Mouse (Mus musculus) lung, postnatal 0 days (tissue): ENCODE results near the gene Psrc1. TPM values are rescaled to one million over a fixed set of nuclear protein-coding genes. Genes with fewer than 3 reads are reported as not detected.

Experiments used
- ATAC-seq: fragments of 200-750 bp; cut with Nextera tagmentation; 2 replicates; pipeline ENCODE4 v1.8.0; 2017; ENCODE audit warnings: moderate library complexity
- DNase-seq: peaks from one replicate; pipeline ENCODE4 v3.0.0-alpha.2; 2016; ENCODE audit warnings: low spot score
- H3K27ac ChIP-seq: fragments of 300-500 bp; sonication (generic); 2 replicates; pipeline ENCODE4 v1.5.1; 2014; ENCODE audit warnings: antibody characterized with exemption, mild to moderate bottlenecking, low read length, mixed read lengths
- H3K27me3 ChIP-seq: fragments of 300-500 bp; sonication (generic); replicated peaks from 2 replicates; pipeline ENCODE4 v1.6.1; 2014; ENCODE audit warnings: low read length, mixed read lengths; ENCODE audit not compliant: insufficient read depth
- H3K36me3 ChIP-seq: fragments of 300-500 bp; sonication (generic); 2 replicates; pipeline ENCODE4 v1.6.1; 2014; ENCODE audit warnings: low read length, mixed read lengths; ENCODE audit not compliant: insufficient read depth
- H3K4me1 ChIP-seq: fragments of 300-500 bp; sonication (generic); 2 replicates; pipeline ENCODE4 v1.6.1; 2014; ENCODE audit warnings: antibody characterized with exemption, low read depth, low read length, mixed read lengths; ENCODE audit not compliant: insufficient read depth
- H3K4me2 ChIP-seq: fragments of 300-500 bp; sonication (generic); replicated peaks from 2 replicates; pipeline ENCODE4 v1.6.1; 2014; ENCODE audit warnings: low read depth, mild to moderate bottlenecking, low read length, moderate library complexity, mixed read lengths
- H3K4me3 ChIP-seq: fragments of 300-500 bp; sonication (generic); 2 replicates; pipeline ENCODE4 v1.5.1; 2014; ENCODE audit warnings: low read depth, low read length
- H3K9ac ChIP-seq: fragments of 300-500 bp; sonication (generic); replicated peaks from 2 replicates; pipeline ENCODE4 v1.6.1; 2014; ENCODE audit warnings: low read depth, mild to moderate bottlenecking
- H3K9me3 ChIP-seq: fragments of 300-500 bp; sonication (generic); 2 replicates; pipeline ENCODE4 v1.6.1; 2016; ENCODE audit warnings: low read length, mixed read lengths
- CTCF ChIP-seq: IDR thresholded peaks from 2 replicates; pipeline ENCODE4 v1.5.1; 2016; ENCODE audit warnings: antibody characterized with exemption, mild to moderate bottlenecking
- EP300 ChIP-seq: IDR thresholded peaks from 2 replicates; pipeline ENCODE4 v1.6.1; 2016; ENCODE audit warnings: antibody characterized with exemption, mild to moderate bottlenecking, control low read depth
- WGBS: fragments of 180-500 bp; shearing (Covaris S2); extraction: QIAGEN DNeasy Blood & Tissue Kit; methylation state at CpG from one replicate; pipeline ENCODE4 v1.1.7; 2014; 5-methylcytosine and 5-hydroxymethylcytosine counted together
- polyA plus RNA-seq: library from polyadenylated mRNA; unstranded; fragments of >200 nt; fragmentation: Nextera tagmentation; extraction: Ambion mirVana; gene quantifications from 2 replicates; pipeline ENCODE4 v1.2.1, GENCODE M21; 2015

Gene Psrc1
- polyA plus RNA-seq, 1 experiment from 2014 or later = 2.3 TPM

- ATAC-seq (no peak), DNase-seq (no peak)
- Histone ChIP-seq H3K36me3 (no peaks in the 10 kb centered on the region), H3K4me2 (0 out of 2 replicates have a peak overlapping the region, but pooled peaks have one; percentile 1), H3K9me3 (no peaks in the 10 kb centered on the region), H3K4me1 (0 out of 2 replicates have a peak, but pooled peaks cover 4% of the 10 kb centered on the region), H3K27me3 (no peaks in the 10 kb centered on the region), H3K9ac (no peak overlapping the region), H3K27ac (no peak overlapping the region), H3K4me3 (no peak overlapping the region)
- TF ChIP-seq EP300 = no peak
- TF ChIP-seq CTCF = no peak
- WGBS = 59% methylated on average over 13 of the region's 15 CpGs
Measured at GRCm38 (mm10) chr3:108392793-108393192, 9.2 kb downstream of the Psrc1 start.

- DNase-seq = no peak
- TF ChIP-seq CTCF (no peak), EP300 (no peak)
- no peaks in the 10 kb centered on the region for H3K36me3 ChIP-seq
- H3K4me3 ChIP-seq = no peak overlapping the region
- peaks cover 3% of the 10 kb centered on the region; the same call in 1 of the 2 replicates for H3K4me1 ChIP-seq
- WGBS = 81% methylated on average over 9 of the region's 9 CpGs
- no peaks in the 10 kb centered on the region for H3K27me3 ChIP-seq
- no peak overlapping the region for H3K9ac ChIP-seq
- H3K4me2 ChIP-seq = no peak overlapping the region
- no peak for ATAC-seq
- no peak overlapping the region for H3K27ac ChIP-seq
- H3K9me3 ChIP-seq = no peaks in the 10 kb centered on the region
Measured at GRCm38 (mm10) chr3:108398281-108398680, 14.6 kb downstream of the Psrc1 start.

DNA sequence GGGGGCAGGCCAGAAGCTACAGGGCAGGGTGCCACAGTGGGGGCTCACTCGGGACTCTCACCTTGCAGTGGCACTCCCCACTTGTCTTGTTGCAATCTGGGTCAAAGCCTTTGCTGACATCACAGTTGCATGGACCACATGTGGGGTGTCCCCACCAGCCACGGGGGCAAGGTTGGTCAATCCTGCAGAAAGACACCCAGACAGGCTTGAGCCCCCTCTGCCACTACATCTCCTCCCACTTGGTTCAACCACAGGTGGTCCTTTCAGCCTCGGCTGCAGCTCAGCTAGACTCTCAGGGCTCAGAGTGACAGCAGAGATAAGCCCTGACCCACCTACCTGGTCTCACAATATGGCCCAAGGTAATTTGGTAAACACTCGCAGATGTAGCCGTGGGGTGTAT, 16.8 kb downstream of the Psrc1 start:
- peaks cover 3% of the 10 kb centered on the region; the same call in 1 of the 2 replicates for H3K4me1 ChIP-seq
- no peak overlapping the region for H3K9ac ChIP-seq
- TF ChIP-seq CTCF = no peak
- TF ChIP-seq EP300 = no peak
- no peak overlapping the region for H3K4me3 ChIP-seq
- H3K36me3 ChIP-seq = no peaks in the 10 kb centered on the region
- no peaks in the 10 kb centered on the region for H3K9me3 ChIP-seq
- no peak overlapping the region for H3K27ac ChIP-seq
- ATAC-seq = no peak
- H3K4me2 ChIP-seq = no peak overlapping the region
- no peaks in the 10 kb centered on the region for H3K27me3 ChIP-seq
- WGBS = 77% methylated on average over 4 of the region's 5 CpGs
- DNase-seq = no peak

DNA sequence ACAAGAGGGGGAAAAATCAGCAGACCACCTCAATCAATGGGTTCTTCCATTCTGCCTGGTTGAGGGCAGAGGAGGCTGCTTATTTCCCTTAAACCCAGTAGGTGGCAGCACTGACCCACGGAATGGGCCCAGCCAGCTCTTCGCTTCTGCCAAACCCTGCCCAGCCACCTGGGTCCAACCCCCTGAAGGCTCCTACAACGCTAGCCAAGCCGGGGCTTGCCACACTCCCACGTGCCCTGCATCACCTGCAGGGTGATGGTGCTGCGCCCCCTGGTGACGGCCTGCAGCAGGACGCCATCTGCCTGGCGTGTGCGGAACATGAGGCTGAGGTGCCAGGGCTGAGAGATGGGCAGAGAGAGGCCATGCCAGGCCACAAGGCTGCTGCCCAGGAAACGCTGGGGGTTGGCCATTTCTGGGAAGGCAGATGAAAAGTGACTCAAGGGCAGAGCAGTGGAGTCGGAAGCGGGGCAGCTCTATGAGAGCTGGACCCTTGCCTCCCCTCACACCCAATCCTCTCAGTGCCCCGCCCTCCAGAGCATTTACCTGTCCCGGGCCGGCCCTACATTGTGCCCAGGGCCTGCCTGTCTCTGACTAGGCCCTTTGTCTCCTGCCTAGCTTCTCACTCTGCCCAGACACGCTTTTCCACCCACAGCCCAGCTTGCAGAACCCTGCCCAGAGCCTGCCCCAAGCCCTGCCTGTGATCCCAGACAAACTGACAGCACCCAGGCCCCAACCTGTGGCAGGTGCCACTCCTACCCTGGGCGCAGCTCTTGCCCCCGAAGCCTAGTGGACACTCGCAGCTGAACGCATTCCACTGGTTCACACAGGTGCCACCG, 18.3 kb downstream of the Psrc1 start:
- Histone ChIP-seq H3K4me2 (no peak overlapping the region; the same call in 1 of the 2 replicates), H3K9ac (no peak overlapping the region), H3K27me3 (no peaks in the 10 kb centered on the region), H3K27ac (no peak overlapping the region), H3K36me3 (no peaks in the 10 kb centered on the region), H3K4me3 (no peak overlapping the region), H3K9me3 (no peaks in the 10 kb centered on the region), H3K4me1 (peaks cover 3% of the 10 kb centered on the region; the same call in 1 of the 2 replicates)
- TF ChIP-seq CTCF (peak; percentile 98), EP300 (no peak)
- 34% methylated on average over 22 of the region's 22 CpGs for WGBS
- peak; percentile 96 for DNase-seq
- ATAC-seq = peak; percentile 99

- H3K9ac ChIP-seq = no peak overlapping the region
- WGBS = 81% methylated on average over 15 of the region's 15 CpGs
- H3K4me1 ChIP-seq = peaks cover 3% of the 10 kb centered on the region; the same call in 1 of the 2 replicates
- no peaks in the 10 kb centered on the region for H3K27me3 ChIP-seq
- no peak overlapping the region for H3K4me3 ChIP-seq
- no peak overlapping the region for H3K4me2 ChIP-seq
- TF ChIP-seq EP300 (no peak), CTCF (no peak)
- no peaks in the 10 kb centered on the region for H3K9me3 ChIP-seq
- H3K27ac ChIP-seq = no peak overlapping the region
- no peaks in the 10 kb centered on the region for H3K36me3 ChIP-seq
- DNase-seq (no peak), ATAC-seq (no peak)
Measured at GRCm38 (mm10) chr3:108402528-108402920, 18.9 kb downstream of the Psrc1 start.

GRCm38 (mm10) chr3:108405536-108406305, 22.1 kb downstream of the Psrc1 start:
- no peak for TF ChIP-seq CTCF
- TF ChIP-seq EP300 = no peak
- no peaks in the 10 kb centered on the region for H3K27me3 ChIP-seq
- no peaks in the 10 kb centered on the region for H3K9me3 ChIP-seq
- ATAC-seq (no peak), DNase-seq (no peak)
- H3K4me3 ChIP-seq = no peak overlapping the region
- H3K9ac ChIP-seq = no peak overlapping the region
- H3K36me3 ChIP-seq = no peaks in the 10 kb centered on the region
- H3K4me2 ChIP-seq = no peak overlapping the region
- peaks cover 3% of the 10 kb centered on the region; the same call in 1 of the 2 replicates for H3K4me1 ChIP-seq
- no peak overlapping the region for H3K27ac ChIP-seq
- 53% methylated on average over 14 of the region's 14 CpGs for WGBS
